Mouse (Mus musculus) forebrain, embryonic 11.5 days (tissue): ENCODE measurements at regions not wholly inside any gene's neighbourhood (a gene's known extent, or its start where the extent isn't known, plus 50 kb on each side); places are given as distances from the start of the nearest gene placed in this dataset.

ENCODE experiments used
- ATAC-seq: fragments of 200-750 bp; cut with Nextera tagmentation; replicated peaks from 2 replicates; pipeline ENCODE4 v1.8.0; 2017; ENCODE audit warnings: moderate TSS enrichment; ENCODE audit not compliant: low FRiP score
- DNase-seq: peaks from one replicate; pipeline ENCODE4 v3.0.0-alpha.2; 2017; ENCODE audit warnings: low spot score
- H3K27ac ChIP-seq: fragments of 300-500 bp; sonication (generic); 2 replicates; pipeline ENCODE4 v1.5.1; 2014; ENCODE audit warnings: low read depth, low read length
- H3K27me3 ChIP-seq: fragments of 300-500 bp; sonication (generic); 2 replicates; pipeline ENCODE4 v1.6.1; 2014; ENCODE audit warnings: mild to moderate bottlenecking, low read length, mixed read lengths; ENCODE audit not compliant: control insufficient read depth, insufficient read depth
- H3K36me3 ChIP-seq: fragments of 300-500 bp; sonication (generic); 2 replicates; pipeline ENCODE4 v1.6.1; 2014; ENCODE audit warnings: mild to moderate bottlenecking, low read length, moderate library complexity, mixed read lengths; ENCODE audit not compliant: control insufficient read depth, insufficient read depth
- H3K4me1 ChIP-seq: fragments of 300-500 bp; sonication (generic); replicated peaks from 2 replicates; pipeline ENCODE4 v1.6.1; 2014; ENCODE audit warnings: low read length, mixed read lengths; ENCODE audit not compliant: control insufficient read depth, insufficient read depth
- H3K4me2 ChIP-seq: fragments of 300-500 bp; sonication (generic); 2 replicates; pipeline ENCODE4 v1.6.1; 2014; ENCODE audit warnings: low read depth, mild to moderate bottlenecking, low read length, moderate library complexity, mixed read lengths; ENCODE audit not compliant: severe bottlenecking
- H3K4me3 ChIP-seq: fragments of 300-500 bp; sonication (generic); 2 replicates; pipeline ENCODE4 v1.5.1; 2014; ENCODE audit warnings: low read depth, low read length
- H3K9ac ChIP-seq: fragments of 300-500 bp; sonication (generic); 2 replicates; pipeline ENCODE4 v1.6.1; 2014; ENCODE audit warnings: low read length
- H3K9me3 ChIP-seq: fragments of 300-500 bp; sonication (generic); 2 replicates; pipeline ENCODE4 v1.6.1; 2016; ENCODE audit warnings: low read length, mixed read lengths; ENCODE audit not compliant: control insufficient read depth
- WGBS: fragments of 180-500 bp; shearing (Covaris S2); extraction: QIAGEN DNeasy Blood & Tissue Kit; methylation state at CpG from one replicate; pipeline ENCODE4 v1.1.7; 2014; 5-methylcytosine and 5-hydroxymethylcytosine counted together

DNA sequence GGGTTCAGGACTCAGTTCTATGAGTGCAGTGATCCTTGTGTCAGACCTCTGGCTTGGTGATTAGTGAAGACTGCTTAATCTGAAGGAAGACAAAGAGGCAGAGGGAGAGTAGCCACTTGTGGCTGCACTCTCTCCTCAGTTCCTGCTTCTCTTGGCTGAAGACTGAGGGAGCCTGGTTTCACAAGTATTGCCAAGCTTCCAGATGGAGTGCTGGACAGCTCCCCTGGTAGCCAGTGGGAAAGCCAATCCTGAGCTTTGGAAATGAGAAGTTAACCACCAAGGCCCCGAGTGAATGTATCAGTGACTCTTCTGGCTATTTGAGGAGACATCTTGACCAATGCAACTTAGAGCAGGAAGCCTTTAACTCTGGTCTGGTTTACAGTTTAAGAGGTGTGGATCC, 279.9 kb upstream of the Adamts16 start:
- no peaks in the 10 kb centered on the region for H3K27me3 ChIP-seq
- H3K27ac ChIP-seq = no peak overlapping the region
- H3K4me3 ChIP-seq = no peak overlapping the region
- H3K9me3 ChIP-seq = no peaks in the 10 kb centered on the region
- WGBS = 8% methylated on average over 1 of the region's 1 CpGs
- H3K4me1 ChIP-seq = no peaks in the 10 kb centered on the region
- no peaks in the 10 kb centered on the region for H3K36me3 ChIP-seq
- H3K4me2 ChIP-seq = no peak overlapping the region
- no peak for DNase-seq
- no peak for ATAC-seq
- H3K9ac ChIP-seq = no peak overlapping the region

DNA sequence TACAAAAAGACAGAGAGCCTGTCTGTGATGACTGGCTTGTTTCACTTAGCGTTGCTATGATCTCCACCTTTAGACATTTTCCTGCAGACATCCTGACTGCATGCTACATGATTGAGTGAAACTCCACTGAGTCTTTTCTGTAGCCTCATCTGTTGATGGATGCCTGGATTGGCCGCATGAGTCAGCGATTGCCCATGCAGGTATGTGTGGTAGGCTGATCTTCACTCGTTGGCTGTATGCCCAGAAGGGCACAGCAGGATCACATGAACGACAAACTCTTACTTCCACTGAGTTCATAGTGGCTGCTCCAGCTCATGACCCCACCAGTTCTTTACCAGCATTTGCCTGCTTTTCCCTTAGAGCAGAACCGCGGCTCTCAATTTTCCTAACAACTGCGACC, 266.6 kb upstream of the Adamts16 start:
- H3K36me3 ChIP-seq = no peaks in the 10 kb centered on the region
- H3K4me1 ChIP-seq = 0 out of 2 replicates have a peak, but pooled peaks cover 2% of the 10 kb centered on the region
- no peaks in the 10 kb centered on the region for H3K9me3 ChIP-seq
- H3K27ac ChIP-seq = no peak overlapping the region
- no peak overlapping the region for H3K4me2 ChIP-seq
- ATAC-seq = no peak
- 91% methylated on average over 8 of the region's 8 CpGs for WGBS
- H3K4me3 ChIP-seq = no peak overlapping the region
- H3K27me3 ChIP-seq = 0 out of 2 replicates have a peak, but pooled peaks cover 2% of the 10 kb centered on the region
- no peak for DNase-seq
- no peak overlapping the region for H3K9ac ChIP-seq

DNA sequence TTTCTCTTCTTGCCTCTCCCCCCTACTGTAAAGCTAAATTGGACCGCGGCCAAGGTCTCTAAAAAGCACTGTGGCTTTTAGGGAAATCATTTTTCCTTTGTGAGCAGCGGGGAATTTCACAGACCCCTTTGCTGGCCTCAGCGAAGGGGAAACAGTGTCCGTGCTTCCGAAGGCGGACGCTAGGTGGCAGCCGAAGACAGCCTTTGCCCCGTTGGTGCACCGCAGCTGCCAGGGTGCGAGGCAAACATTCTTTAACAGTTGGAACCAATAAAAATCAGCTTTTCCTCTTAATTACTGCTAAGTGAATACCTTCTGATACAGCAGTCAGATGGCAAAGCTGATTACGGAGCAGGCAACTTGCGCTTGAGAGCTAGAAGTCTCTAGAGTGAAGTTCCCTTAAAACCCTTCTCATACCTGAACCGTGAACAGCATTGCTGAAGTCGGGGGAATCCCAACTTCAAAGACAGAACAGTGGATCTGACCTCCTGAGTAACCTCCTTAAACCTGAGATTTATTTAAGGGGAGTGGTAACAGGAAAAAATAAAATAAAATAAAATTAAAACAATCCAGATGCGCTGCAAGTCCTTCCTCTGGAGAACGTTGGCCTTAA, 263.7 kb upstream of the Adamts16 start:
- no peak overlapping the region; the same call in 1 of the 2 replicates for H3K4me3 ChIP-seq
- H3K9ac ChIP-seq = no peak overlapping the region
- no peaks in the 10 kb centered on the region for H3K9me3 ChIP-seq
- H3K4me1 ChIP-seq = 0 out of 2 replicates have a peak, but pooled peaks cover 2% of the 10 kb centered on the region
- DNase-seq = peak; percentile 92
- WGBS = 13% methylated on average over 18 of the region's 18 CpGs
- no peaks in the 10 kb centered on the region for H3K36me3 ChIP-seq
- peak overlapping the region; percentile 42; the same call in 1 of the 2 replicates for H3K4me2 ChIP-seq
- H3K27ac ChIP-seq = no peak overlapping the region
- ATAC-seq = peak; percentile 78
- H3K27me3 ChIP-seq = 0 out of 2 replicates have a peak, but pooled peaks cover 2% of the 10 kb centered on the region

DNA sequence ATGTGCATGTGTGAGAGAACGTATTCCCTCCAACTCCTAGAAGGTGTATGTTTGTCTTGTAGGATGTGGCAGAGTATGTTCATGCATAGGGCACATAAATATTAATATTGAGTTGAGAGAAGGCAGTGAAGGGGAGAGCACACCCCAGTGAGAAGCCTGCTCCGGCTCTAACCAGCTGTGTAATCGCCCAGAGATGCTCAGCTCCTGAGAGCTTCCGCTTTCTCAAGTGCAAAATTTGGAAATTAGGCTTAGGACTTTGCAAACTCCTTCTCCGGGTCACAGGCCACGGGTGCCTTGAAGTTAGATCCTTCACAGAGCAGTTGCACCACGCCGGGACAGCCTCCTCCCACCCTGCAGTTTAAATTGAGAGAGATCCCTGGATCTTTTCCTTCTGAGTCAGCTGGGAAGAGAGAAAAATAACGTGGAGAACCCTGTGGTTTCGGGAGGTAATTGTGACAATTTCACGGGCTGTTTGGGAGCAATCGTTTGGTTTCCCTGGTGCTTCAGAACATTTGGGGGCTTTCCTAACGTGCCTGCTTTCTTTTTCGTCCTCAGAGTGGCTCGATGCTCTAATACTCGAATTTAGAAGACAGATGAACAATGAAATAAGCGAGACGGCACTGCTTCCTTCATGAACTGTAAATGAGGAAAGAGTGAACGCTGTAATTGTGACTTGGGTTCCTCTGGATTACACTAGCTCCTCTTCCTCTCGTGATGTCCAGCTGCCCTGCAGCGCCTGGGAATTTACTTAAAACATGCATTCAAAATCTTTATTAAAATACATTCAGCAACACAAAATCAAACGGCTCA, 263.0 kb upstream of the Adamts16 start:
- peak overlapping the region; percentile 42; the same call in 1 of the 2 replicates for H3K4me2 ChIP-seq
- DNase-seq = no peak
- 0 out of 2 replicates have a peak, but pooled peaks cover 2% of the 10 kb centered on the region for H3K4me1 ChIP-seq
- H3K9me3 ChIP-seq = no peaks in the 10 kb centered on the region
- no peak overlapping the region for H3K9ac ChIP-seq
- peak overlapping the region; percentile 3; the same call in 1 of the 2 replicates for H3K4me3 ChIP-seq
- WGBS = 40% methylated on average over 22 of the region's 22 CpGs
- 0 out of 2 replicates have a peak, but pooled peaks cover 2% of the 10 kb centered on the region for H3K27me3 ChIP-seq
- H3K36me3 ChIP-seq = no peaks in the 10 kb centered on the region
- no peak for ATAC-seq
- H3K27ac ChIP-seq = no peak overlapping the region

DNA sequence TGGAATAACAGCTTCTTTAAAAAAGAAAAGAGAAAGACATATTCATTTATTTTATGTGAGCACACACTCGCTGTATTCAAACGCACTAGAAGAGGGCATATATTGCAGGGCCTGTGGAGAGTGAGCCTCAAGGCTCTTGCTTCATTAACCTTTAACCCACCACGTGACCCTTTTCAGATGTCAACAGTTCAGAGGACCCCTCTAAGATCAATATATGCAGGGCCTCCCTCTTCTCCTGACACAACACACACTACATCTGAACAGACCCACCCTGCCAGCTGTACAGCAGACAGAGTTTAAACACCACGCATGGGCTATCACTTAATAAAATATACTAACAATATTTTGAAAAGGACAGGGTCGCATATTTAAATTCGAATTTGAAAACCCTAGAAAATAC, 242.7 kb upstream of the Adamts16 start:
- DNase-seq (no peak), ATAC-seq (no peak)
- 73% methylated on average over 6 of the region's 6 CpGs for WGBS
- Histone ChIP-seq H3K4me1 (no peaks in the 10 kb centered on the region), H3K27me3 (no peaks in the 10 kb centered on the region), H3K9ac (no peak overlapping the region), H3K9me3 (no peaks in the 10 kb centered on the region), H3K4me2 (no peak overlapping the region), H3K27ac (no peak overlapping the region), H3K4me3 (no peak overlapping the region), H3K36me3 (no peaks in the 10 kb centered on the region)

DNA sequence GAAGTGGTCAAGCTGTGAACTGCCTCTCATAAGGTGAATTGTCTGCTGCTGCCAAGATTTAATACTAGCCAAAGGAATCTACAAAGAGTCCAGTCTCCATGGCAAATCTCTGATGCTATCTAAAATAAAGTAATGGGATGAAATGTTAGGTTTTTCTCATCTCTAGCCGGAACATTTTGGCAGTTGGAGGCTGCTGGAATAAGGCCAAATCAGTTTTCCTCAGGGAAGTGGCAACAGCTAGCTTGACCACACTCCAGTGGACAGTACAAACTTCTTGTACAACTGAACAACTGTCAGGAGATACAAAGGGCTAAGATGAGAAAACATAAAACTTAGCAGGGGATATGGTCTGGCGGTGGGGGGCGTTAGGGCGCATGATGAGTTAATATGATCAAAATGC, 234.3 kb upstream of the Adamts16 start:
- WGBS = 92% methylated on average over 4 of the region's 4 CpGs
- no peak for ATAC-seq
- no peak for DNase-seq
- H3K36me3 ChIP-seq = no peaks in the 10 kb centered on the region
- H3K4me1 ChIP-seq = no peaks in the 10 kb centered on the region
- H3K9me3 ChIP-seq = no peaks in the 10 kb centered on the region; the same call in 1 of the 2 replicates
- H3K4me2 ChIP-seq = no peak overlapping the region
- H3K27me3 ChIP-seq = no peaks in the 10 kb centered on the region
- H3K27ac ChIP-seq = no peak overlapping the region
- no peak overlapping the region for H3K9ac ChIP-seq
- H3K4me3 ChIP-seq = no peak overlapping the region

DNA sequence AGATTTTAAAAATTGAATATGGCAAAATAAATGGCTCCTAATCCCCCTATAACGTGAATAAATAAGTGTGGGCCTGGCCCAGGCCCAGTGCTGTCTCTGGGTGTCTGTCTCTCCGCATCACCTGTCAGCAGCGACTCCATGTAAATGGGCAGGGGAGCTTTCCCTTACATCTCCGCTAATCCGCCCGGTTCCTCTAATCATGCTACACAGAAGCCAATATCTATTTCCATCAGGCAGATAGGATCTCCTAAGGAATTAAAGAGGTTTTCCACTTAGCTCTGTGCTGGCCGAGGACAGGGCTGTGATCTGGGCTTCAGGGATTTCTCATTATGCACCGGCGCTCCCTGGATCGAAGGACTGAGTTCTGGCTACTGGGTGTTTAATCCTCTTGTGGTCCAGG, 232.4 kb upstream of the Adamts16 start:
- no peaks in the 10 kb centered on the region for H3K36me3 ChIP-seq
- no peak overlapping the region for H3K4me2 ChIP-seq
- DNase-seq (no peak), ATAC-seq (no peak)
- no peak overlapping the region for H3K4me3 ChIP-seq
- no peaks in the 10 kb centered on the region for H3K27me3 ChIP-seq
- H3K27ac ChIP-seq = no peak overlapping the region
- H3K9me3 ChIP-seq = no peaks in the 10 kb centered on the region; the same call in 1 of the 2 replicates
- H3K4me1 ChIP-seq = no peaks in the 10 kb centered on the region
- WGBS = 55% methylated on average over 10 of the region's 10 CpGs
- H3K9ac ChIP-seq = no peak overlapping the region

DNA sequence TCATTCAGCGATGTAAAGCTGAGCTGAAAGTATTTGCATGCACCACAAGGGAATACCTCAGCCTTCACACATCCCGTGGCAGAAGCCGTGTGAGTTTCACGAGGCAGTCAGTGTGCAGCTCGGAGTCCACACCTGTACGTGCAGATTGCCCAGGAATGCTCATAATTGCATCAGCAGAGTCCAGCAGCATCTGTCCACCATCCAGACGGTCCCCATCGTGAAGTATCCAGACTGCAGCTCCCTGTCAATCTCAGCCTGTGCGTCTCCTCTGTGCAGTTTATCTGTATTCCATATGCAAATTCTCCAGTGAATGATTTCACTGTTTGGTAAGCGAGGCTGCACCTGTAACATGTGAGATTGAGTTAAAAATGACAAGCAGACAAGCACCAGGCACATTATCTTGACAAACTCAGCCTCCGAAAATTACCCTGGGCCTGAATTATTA, 227.2 kb upstream of the Adamts16 start:
- DNase-seq = no peak

More for the DNA sequence above, 227.2 kb upstream of the Adamts16 start:
- H3K4me2 ChIP-seq = no peak overlapping the region
- H3K4me1 ChIP-seq = peaks cover 3% of the 10 kb centered on the region; the same call in 1 of the 2 replicates
- no peak overlapping the region for H3K4me3 ChIP-seq
- 71% methylated on average over 11 of the region's 11 CpGs for WGBS
- H3K36me3 ChIP-seq = no peaks in the 10 kb centered on the region
- H3K27ac ChIP-seq = no peak overlapping the region
- H3K27me3 ChIP-seq = no peaks in the 10 kb centered on the region
- H3K9me3 ChIP-seq = no peaks in the 10 kb centered on the region
- ATAC-seq = no peak
- no peak overlapping the region for H3K9ac ChIP-seq
